Mouse (Mus musculus): ENCODE results near the gene Mgme1. TPM values are rescaled to one million over a fixed set of nuclear protein-coding genes. Genes with fewer than 3 reads are reported as not detected.
A peak's percentile ranks its signal among the peaks of the same experiment; 100 is the strongest.

Gene Mgme1
- polyA plus RNA-seq, 1 experiment from 2014 or later, result 10.5 TPM

DNA sequence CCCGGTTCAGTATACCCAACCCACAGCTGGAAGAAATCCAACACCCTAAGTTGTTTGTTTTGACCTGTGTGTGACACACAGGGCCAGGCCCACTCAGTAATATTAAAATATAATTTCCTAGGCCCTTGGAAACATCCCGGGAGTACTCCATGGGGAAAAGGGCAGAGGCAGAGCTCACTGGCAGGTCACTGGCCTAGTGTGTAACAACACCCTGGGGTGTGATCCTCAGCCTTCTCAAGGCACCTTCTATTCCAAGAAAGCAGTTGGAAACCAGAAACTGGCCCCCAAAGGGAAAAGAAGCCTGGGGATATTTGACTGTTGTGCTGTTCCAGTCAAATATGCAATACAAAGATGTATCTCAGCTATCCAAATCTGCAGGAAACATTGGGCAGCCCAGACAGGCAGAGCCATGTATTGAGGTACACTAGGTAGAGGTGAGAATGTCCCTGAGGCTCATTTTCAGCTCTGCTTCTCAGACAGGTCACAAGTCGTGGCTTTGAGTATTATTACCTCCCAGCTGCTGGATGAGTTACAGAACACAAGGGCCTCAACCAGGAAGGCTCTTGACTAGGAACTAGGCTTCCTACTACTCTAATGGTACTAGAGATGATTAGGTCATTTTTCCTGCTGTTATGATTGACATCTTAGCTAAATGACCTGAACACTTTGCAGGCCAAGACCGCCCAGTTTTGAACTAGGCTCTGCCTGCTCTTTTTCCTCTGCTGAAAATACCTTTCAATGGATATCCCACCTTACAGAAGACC, 21.7 kb upstream of the Mgme1 start:
- no peak overlapping the region for H3K27ac ChIP-seq
- ATAC-seq (ENCODE audit: low FRiP score) (no peak), DNase-seq (ENCODE audit: low spot score) (no peak)
- 39% methylated on average over 3 of the region's 4 CpGs for WGBS
- no peak overlapping the region for H3K9ac ChIP-seq
- peaks cover 53% of the 10 kb centered on the region for H3K36me3 ChIP-seq (replicated peaks; ENCODE audit: control insufficient read depth, insufficient read depth)
- no peaks in the 10 kb centered on the region for H3K27me3 ChIP-seq (ENCODE audit: control insufficient read depth, insufficient read depth, low read length)
- no peaks in the 10 kb centered on the region for H3K4me1 ChIP-seq (replicated peaks; ENCODE audit: control insufficient read depth, insufficient read depth, low read length)
- H3K9me3 ChIP-seq (ENCODE audit: control insufficient read depth, low read length), result no peaks in the 10 kb centered on the region
- no peak overlapping the region for H3K4me3 ChIP-seq (replicated peaks; ENCODE audit: low read length)
- H3K4me2 ChIP-seq (replicated peaks), result no peak overlapping the region

DNA sequence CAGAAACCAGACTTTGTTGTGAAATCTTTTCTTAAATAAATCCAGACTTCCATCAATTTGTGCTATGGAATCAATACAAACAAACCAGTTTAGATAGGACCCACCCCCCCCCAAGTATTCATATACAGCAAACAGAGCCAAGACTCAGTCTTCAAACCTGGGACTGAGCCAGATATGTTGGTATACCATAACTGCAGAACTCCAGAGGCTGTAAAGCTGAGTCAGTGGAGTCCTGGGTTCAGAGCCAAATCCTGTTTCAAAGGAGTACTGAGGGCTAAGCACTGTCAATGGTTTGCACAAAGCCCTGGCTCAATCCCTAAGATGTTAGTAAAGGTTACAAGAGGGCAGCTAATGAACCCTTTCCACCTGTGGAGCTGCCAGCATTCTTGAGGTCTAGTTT, 20.4 kb upstream of the Mgme1 start:
- Histone ChIP-seq H3K9me3 (ENCODE audit: control insufficient read depth, low read length) (no peaks in the 10 kb centered on the region), H3K9ac (no peak overlapping the region), H3K4me2 (replicated peaks) (no peak overlapping the region), H3K27ac (no peak overlapping the region), H3K4me3 (replicated peaks; ENCODE audit: low read length) (no peak overlapping the region), H3K36me3 (replicated peaks; ENCODE audit: control insufficient read depth, insufficient read depth) (peaks cover 66% of the 10 kb centered on the region), H3K27me3 (ENCODE audit: control insufficient read depth, insufficient read depth, low read length) (no peaks in the 10 kb centered on the region), H3K4me1 (replicated peaks; ENCODE audit: control insufficient read depth, insufficient read depth, low read length) (no peaks in the 10 kb centered on the region)
- ATAC-seq (ENCODE audit: low FRiP score) (no peak), DNase-seq (ENCODE audit: low spot score) (no peak)

DNA sequence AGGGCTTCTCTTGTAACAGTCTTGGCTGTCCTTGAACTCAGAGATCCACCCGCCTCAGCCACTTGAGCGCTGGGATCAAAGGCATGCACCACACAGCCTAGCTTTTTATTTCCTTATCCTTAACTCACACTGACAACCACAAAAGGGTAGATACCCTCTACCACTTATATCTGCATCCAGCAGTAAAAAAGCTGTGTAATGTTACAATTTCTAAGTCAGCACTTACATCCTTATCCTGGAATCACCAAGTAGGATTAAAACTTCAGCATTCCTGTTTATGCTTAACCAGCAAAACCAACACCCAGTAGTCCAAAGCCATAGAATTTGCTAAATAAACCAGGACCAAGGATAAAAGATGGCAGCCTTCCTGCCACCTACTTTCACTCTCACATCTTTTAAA, 7.6 kb upstream of the Mgme1 start:
- H3K9ac ChIP-seq, result no peak overlapping the region
- H3K27me3 ChIP-seq (ENCODE audit: control insufficient read depth, insufficient read depth, low read length), result no peaks in the 10 kb centered on the region
- no peak overlapping the region for H3K27ac ChIP-seq
- WGBS, result 96% methylated on average over 2 of the region's 2 CpGs
- H3K4me2 ChIP-seq (replicated peaks), result no peak overlapping the region
- no peak for DNase-seq (ENCODE audit: low spot score)
- no peaks in the 10 kb centered on the region for H3K9me3 ChIP-seq (ENCODE audit: control insufficient read depth, low read length)
- H3K4me1 ChIP-seq (replicated peaks; ENCODE audit: control insufficient read depth, insufficient read depth, low read length), result peaks cover 11% of the 10 kb centered on the region
- H3K36me3 ChIP-seq (replicated peaks; ENCODE audit: control insufficient read depth, insufficient read depth), result peaks cover 33% of the 10 kb centered on the region
- no peak overlapping the region for H3K4me3 ChIP-seq (replicated peaks; ENCODE audit: low read length)
- ATAC-seq (ENCODE audit: low FRiP score), result no peak

DNA sequence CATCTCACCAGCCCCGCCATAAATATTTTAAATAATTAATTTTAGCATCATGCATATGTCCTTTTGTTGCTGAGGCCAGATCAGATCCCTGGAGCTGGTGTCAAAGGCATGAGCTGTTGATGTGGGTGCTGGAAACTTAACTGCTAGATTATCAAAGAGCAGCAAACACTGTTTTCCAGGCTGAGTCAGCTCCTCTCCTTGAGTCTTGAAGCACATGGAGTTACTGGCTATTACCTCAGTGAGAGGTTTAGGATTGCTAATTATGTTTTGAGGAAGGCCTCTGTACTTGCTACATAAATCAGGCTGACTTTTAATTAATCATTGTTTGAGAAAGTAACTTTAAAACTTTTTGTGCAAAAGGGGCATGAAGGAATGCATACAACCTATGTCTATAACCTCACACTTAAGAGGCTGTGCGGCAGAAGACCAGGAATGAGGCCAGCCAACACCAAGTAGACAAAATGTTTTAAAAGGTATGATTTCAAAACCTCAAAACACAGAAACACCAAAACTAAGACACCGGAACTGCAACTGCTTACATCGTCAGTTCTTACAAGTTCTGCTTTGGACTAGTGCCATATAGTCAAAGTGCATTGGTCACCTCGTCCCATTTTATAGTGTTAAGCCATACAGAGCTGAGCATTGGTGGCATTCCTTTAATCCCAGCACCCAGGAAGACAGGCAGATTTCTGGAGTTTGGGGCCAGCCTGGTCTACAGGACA, 5.9 kb upstream of the Mgme1 start:
- H3K4me2 ChIP-seq (replicated peaks), result no peak overlapping the region
- peaks cover 16% of the 10 kb centered on the region for H3K36me3 ChIP-seq (replicated peaks; ENCODE audit: control insufficient read depth, insufficient read depth)
- H3K4me3 ChIP-seq (replicated peaks; ENCODE audit: low read length), result no peak overlapping the region
- no peaks in the 10 kb centered on the region for H3K27me3 ChIP-seq (ENCODE audit: control insufficient read depth, insufficient read depth, low read length)
- ATAC-seq (ENCODE audit: low FRiP score) (no peak), DNase-seq (ENCODE audit: low spot score) (no peak)
- 78% methylated on average over 5 of the region's 5 CpGs for WGBS
- H3K9me3 ChIP-seq (ENCODE audit: control insufficient read depth, low read length), result no peaks in the 10 kb centered on the region
- peaks cover 29% of the 10 kb centered on the region for H3K4me1 ChIP-seq (replicated peaks; ENCODE audit: control insufficient read depth, insufficient read depth, low read length)
- no peak overlapping the region for H3K27ac ChIP-seq
- no peak overlapping the region for H3K9ac ChIP-seq

DNA sequence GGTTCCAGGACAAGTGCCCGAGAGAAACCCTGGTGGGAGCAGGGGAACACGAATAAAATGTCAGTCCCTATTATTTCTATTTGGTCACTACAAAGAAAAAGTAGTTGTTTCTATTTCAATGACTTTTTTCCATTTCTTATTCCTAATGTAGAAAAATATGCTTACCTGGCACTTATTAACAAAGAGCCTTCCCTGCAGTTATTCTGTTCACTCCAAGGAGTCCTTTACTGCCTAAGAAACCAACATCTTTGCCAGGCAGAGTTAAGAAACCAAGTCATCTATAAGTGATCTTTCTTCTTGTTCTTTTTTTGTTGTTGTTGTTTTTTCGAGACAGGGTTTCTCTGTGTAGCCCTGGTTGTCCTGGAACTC, 5.4 kb upstream of the Mgme1 start:
- 70% methylated on average over 3 of the region's 3 CpGs for WGBS
- Histone ChIP-seq H3K4me3 (replicated peaks; ENCODE audit: low read length) (no peak overlapping the region), H3K4me2 (replicated peaks) (no peak overlapping the region), H3K27ac (no peak overlapping the region), H3K27me3 (ENCODE audit: control insufficient read depth, insufficient read depth, low read length) (no peaks in the 10 kb centered on the region), H3K9ac (no peak overlapping the region), H3K4me1 (replicated peaks; ENCODE audit: control insufficient read depth, insufficient read depth, low read length) (peaks cover 31% of the 10 kb centered on the region), H3K36me3 (replicated peaks; ENCODE audit: control insufficient read depth, insufficient read depth) (peaks cover 11% of the 10 kb centered on the region), H3K9me3 (ENCODE audit: control insufficient read depth, low read length) (no peaks in the 10 kb centered on the region)
- ATAC-seq (ENCODE audit: low FRiP score), result no peak
- no peak for DNase-seq (ENCODE audit: low spot score)

DNA sequence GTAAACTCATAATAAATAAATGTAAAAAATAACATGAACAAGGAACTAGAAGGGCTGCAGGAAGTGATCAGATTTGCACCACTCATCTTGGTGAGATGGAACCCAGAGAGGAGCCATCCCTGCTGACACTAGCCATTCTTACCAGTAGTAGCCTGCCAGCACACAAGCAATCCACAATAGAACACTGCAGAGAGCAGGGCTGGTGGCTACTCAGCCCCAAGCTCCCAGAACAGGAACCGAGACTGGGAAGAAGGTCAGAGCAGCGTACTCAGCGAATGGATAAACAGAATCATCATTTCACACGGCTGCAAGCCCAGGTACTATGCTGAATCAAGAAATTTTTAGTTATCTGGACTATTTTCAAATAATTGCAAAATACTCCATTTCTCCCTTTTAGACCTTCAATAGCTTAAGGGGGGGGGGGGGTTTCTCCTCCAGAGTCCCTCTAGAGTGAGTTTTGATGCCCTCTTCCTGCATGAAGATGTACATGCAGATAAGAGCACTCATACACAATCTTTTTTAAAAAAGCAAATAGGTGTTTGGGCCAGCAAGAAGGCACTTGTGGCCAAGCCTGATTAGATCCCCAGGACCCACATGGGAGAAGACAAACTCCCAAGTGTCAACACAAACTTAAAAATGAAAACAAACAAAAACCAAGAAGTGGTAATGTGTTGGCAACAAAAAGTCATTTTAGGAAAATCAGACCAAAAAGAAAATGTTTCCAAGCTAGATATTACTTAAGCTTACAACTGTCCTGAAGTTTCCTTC, 4.4 kb upstream of the Mgme1 start:
- Histone ChIP-seq H3K4me1 (replicated peaks; ENCODE audit: control insufficient read depth, insufficient read depth, low read length) (peaks cover 31% of the 10 kb centered on the region), H3K9ac (no peak overlapping the region), H3K36me3 (replicated peaks; ENCODE audit: control insufficient read depth, insufficient read depth) (peaks cover 5% of the 10 kb centered on the region; the same call in 1 of the 2 replicates), H3K27ac (no peak overlapping the region), H3K4me2 (replicated peaks) (no peak overlapping the region), H3K4me3 (replicated peaks; ENCODE audit: low read length) (no peak overlapping the region), H3K9me3 (ENCODE audit: control insufficient read depth, low read length) (no peaks in the 10 kb centered on the region), H3K27me3 (ENCODE audit: control insufficient read depth, insufficient read depth, low read length) (no peaks in the 10 kb centered on the region)
- ATAC-seq (ENCODE audit: low FRiP score) (no peak), DNase-seq (ENCODE audit: low spot score) (no peak)
- WGBS, result 46% methylated on average over 4 of the region's 4 CpGs

DNA sequence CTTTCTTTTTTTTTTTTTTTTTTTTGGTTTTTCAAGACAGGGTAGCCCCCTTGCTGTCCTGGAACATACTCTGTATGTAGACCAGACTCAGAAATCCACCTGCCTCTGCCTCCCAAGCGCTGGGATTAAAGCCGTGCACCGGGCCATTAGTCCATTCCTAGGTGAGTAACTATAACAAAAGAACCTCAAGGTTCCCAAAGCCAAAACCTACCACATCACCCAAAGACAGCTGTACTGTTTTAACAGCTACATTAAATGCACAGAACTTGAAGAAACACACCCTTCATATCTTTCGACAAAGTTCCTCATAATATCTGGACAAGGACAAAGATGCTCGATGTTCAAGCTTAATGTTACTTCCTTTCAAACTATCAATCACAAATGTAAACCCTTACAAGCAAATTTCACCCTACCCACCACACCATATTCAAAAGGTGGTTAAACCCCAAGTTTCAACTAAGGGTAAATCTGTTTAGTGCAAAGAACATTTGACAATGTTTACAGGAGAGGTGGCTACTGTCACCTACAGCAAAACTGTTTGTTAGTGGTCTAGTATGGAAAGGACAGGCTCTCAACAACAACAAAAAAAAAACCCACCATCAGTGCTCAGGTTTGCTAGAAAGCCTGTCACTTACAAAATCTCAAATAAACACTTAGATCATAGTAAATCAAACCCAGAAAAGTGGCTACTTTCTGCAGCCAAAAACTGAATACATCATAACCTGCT, 3.3 kb upstream of the Mgme1 start:
- ATAC-seq (ENCODE audit: low FRiP score) (no peak), DNase-seq (ENCODE audit: low spot score) (no peak)
- Histone ChIP-seq H3K4me2 (replicated peaks) (peak overlapping the region; percentile 95), H3K9ac (no peak overlapping the region), H3K36me3 (replicated peaks; ENCODE audit: control insufficient read depth, insufficient read depth) (no peaks in the 10 kb centered on the region; the same call in 1 of the 2 replicates), H3K9me3 (ENCODE audit: control insufficient read depth, low read length) (no peaks in the 10 kb centered on the region), H3K4me1 (replicated peaks; ENCODE audit: control insufficient read depth, insufficient read depth, low read length) (peaks cover 31% of the 10 kb centered on the region), H3K27me3 (ENCODE audit: control insufficient read depth, insufficient read depth, low read length) (no peaks in the 10 kb centered on the region), H3K27ac (no peak overlapping the region), H3K4me3 (replicated peaks; ENCODE audit: low read length) (no peak overlapping the region)
- 55% methylated on average over 5 of the region's 5 CpGs for WGBS

DNA sequence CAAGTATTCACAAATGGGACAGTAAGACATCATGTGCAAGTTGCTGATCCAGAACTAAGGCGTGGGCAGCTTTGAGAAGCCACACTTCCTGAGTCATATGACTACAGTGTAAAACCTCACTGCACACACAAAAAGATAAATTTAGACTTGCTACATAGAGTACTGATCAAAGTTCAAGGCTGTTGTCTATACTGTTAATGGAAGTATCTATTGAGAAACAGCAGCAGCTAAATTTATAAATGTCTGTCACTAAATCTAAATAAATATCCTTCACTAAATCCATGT, 2.8 kb upstream of the Mgme1 start:
- ATAC-seq (ENCODE audit: low FRiP score) (no peak), DNase-seq (ENCODE audit: low spot score) (no peak)
- 56% methylated on average over 1 of the region's 1 CpGs for WGBS
- Histone ChIP-seq H3K4me1 (replicated peaks; ENCODE audit: control insufficient read depth, insufficient read depth, low read length) (peaks cover 31% of the 10 kb centered on the region), H3K27ac (no peak overlapping the region), H3K4me3 (replicated peaks; ENCODE audit: low read length) (no peak overlapping the region), H3K27me3 (ENCODE audit: control insufficient read depth, insufficient read depth, low read length) (no peaks in the 10 kb centered on the region), H3K36me3 (replicated peaks; ENCODE audit: control insufficient read depth, insufficient read depth) (no peaks in the 10 kb centered on the region; the same call in 1 of the 2 replicates), H3K9ac (no peak overlapping the region), H3K9me3 (ENCODE audit: control insufficient read depth, low read length) (no peaks in the 10 kb centered on the region), H3K4me2 (replicated peaks) (peak overlapping the region; percentile 95)
